Mouse (Mus musculus) gastrocnemius, adult 2 months (tissue): ENCODE results near the gene Txnrd2. TPM values are rescaled to one million over a fixed set of nuclear protein-coding genes. Genes with fewer than 3 reads are reported as not detected.

ENCODE experiments used
- DNase-seq: peaks from one replicate; pipeline ENCODE4 v3.0.0; 2022
- H3K27ac ChIP-seq: fragments of 200-600 bp; 2 replicates; pipeline ENCODE4 v1.8.1; 2022; ENCODE audit warnings: mild to moderate bottlenecking
- H3K4me3 ChIP-seq: fragments of 200-600 bp; 2 replicates; pipeline ENCODE4 v1.8.1; 2022; ENCODE audit warnings: mild to moderate bottlenecking, moderate library complexity
- CTCF ChIP-seq: fragments of 200-600 bp; IDR thresholded peaks from 2 replicates; pipeline ENCODE4 v1.8.1; 2022; ENCODE audit warnings: antibody characterized with exemption, mild to moderate bottlenecking, moderate library complexity
- intact Hi-C: fragments of 180-260 bp; cut with DNase I; formaldehyde crosslinking; loops from one replicate; pipeline ENCODE4 v1.15.1; 2025
- total RNA-seq, 2 experiments: library from RNA; stranded (reverse); gene quantifications; 2 replicates each; pipeline ENCODE4 v1.2.3; 2021

Gene Txnrd2
- total RNA-seq, 2 experiments from 2014 or later = 18.9 to 21.4 TPM

DNA sequence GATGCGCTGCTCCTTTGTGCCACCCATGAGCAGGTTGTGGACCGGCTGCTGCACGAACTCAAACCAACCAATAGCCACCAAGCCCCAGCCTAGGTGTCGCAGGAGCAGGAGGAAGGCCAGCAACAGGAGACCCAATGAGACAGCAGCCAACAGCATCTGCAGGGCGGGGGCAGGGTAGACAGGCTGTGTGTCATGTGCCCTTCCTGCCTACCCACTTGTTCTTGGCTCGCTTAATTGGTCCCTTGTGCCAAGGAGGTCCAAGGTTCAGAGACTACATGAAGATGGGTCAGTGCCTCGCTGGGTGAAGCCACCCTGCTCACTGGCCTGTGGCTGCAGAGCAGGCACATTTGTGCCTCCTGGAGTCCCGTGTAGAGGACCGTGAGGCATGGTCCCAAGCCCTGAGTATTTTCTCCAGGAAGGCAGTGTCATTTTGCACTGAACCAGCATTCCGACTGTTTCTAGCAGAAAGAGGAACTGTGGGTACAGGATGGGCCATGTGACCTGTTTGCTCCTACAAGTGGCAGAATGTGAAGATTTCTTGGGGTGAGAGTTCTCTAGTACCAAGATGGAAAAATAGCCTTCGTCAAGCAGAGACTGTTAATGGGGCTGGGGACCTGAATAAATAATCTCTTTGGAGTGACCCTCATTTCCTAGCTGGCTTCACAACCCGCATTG lies 14.2 kb upstream of the Txnrd2 start:
- peak overlapping the region; percentile 70 for H3K27ac ChIP-seq
- intact Hi-C loops = no loop called here
- peak; percentile 87 for DNase-seq
- H3K4me3 ChIP-seq = peak overlapping the region; percentile 25
- no peak for TF ChIP-seq CTCF

DNA sequence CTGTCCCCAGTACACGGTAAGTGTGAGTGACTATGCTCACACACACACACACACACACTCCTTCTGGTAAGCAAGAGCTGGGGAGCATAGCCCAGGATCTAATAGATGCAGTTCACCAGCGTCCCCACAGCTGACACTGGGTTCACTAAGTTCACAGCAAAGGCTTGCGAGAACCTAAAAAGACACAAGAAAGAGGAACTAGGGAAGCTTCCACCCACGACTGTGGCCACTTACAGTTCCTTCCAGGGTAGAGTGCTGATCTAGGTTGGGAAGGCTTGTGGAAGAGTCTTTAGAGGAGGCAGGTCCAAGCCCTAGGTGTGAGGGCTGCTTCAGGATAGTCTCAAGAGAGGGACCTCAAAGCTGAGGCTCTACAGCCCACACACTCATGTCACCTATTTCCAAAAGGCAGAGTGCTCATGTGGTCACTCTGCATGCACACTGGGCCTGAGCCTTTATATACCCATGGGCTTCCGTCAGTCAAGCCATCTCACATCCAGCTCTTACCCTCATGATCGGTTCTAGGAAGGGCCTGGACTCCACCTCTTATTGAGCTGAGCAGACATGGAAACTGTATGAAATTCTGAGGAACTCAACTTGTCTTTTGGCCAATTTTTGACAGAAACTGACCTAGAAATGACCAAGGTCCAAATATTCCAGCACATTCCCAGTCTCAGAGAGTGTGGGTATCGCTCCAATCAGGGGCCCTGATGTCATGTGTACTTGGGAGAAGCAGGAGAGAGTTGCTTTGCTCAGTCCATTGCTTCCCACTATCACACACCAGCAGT lies 13.0 kb upstream of the Txnrd2 start:
- TF ChIP-seq CTCF = no peak
- no peak overlapping the region for H3K4me3 ChIP-seq
- intact Hi-C loops = no loop called here
- no peak for DNase-seq
- peak overlapping the region; percentile 70 for H3K27ac ChIP-seq

DNA sequence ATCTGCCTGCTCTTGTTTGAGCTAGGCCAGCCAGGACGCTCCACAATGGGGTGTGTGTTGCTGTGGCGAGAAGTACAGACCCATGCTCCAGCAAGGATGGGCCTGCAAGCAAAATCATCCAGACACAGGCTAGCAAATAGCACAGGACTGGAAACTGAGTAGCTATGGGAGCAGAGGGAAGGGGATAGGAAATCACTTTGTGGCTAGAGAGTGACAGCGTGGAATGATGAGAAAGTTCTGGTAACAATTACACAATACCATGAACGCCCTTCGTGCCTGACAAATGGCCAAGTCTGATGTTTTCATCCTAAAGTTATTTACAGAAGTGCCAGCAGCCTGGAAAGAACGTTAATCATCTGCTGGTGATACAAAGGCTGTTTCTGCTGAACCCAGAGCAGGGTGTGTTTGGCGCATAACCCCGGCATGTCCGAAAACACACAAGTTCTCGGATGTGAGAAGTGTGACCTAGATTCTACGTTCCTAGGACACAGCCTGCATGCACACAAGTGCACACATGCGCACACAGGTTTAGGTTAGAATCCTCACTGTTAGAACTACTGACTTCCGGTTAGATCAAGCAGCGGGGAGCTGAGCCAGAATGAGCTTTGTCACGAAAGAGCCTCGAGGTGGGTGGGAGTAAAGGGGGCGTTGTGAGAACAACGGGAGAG lies 10.0 kb upstream of the Txnrd2 start:
- H3K27ac ChIP-seq = peak overlapping the region; percentile 73
- intact Hi-C loops = no loop called here
- peak; percentile 67 for DNase-seq
- peak overlapping the region; percentile 19; the same call in 1 of the 2 replicates for H3K4me3 ChIP-seq
- no peak for TF ChIP-seq CTCF

DNA sequence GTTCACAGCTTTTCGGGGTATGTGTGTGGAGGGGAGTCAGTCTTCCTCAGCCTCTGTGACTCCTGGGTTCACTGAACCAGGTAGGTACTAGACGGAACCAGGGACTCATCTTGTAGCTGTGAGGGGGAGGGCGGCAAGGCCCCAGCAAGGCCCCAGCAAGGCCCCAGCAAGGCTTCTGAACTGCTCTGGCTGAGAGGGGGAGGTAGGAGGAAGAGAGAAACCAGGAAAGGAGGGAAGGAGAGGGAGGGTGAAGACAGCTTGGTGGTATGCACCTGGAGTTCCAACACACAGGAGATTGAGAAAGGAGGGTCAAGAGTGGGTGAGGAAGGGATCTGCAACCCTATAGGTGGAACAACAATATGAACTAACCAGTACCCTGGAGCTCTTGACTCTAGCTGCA lies 9.3 kb upstream of the Txnrd2 start:
- no peak overlapping the region; the same call in 1 of the 2 replicates for H3K4me3 ChIP-seq
- TF ChIP-seq CTCF = no peak
- no peak for DNase-seq
- intact Hi-C loops = no loop called here
- H3K27ac ChIP-seq = peak overlapping the region; percentile 73

DNA sequence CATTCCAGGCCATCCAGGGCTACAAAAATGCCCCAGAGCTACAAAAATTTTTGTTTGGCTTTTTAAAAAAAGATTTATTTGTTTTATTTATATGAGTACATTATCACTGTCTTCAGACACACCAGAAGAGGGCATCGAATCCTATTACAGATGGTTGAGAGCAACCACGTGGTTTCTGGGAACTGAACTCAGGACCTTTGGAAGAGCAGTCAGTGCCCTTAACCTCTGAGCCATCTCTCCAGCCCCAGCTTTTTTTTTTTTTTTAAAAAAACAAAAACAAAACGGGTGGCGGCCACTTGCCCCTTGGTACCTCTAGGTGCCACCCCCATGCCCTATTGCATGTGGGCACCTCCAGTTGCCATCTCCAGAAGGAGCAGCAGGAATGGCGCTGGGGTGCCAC lies 8.7 kb upstream of the Txnrd2 start:
- TF ChIP-seq CTCF = no peak
- no peak overlapping the region for H3K4me3 ChIP-seq
- DNase-seq = no peak
- intact Hi-C loops = no loop called here
- peak overlapping the region; percentile 43 for H3K27ac ChIP-seq

DNA sequence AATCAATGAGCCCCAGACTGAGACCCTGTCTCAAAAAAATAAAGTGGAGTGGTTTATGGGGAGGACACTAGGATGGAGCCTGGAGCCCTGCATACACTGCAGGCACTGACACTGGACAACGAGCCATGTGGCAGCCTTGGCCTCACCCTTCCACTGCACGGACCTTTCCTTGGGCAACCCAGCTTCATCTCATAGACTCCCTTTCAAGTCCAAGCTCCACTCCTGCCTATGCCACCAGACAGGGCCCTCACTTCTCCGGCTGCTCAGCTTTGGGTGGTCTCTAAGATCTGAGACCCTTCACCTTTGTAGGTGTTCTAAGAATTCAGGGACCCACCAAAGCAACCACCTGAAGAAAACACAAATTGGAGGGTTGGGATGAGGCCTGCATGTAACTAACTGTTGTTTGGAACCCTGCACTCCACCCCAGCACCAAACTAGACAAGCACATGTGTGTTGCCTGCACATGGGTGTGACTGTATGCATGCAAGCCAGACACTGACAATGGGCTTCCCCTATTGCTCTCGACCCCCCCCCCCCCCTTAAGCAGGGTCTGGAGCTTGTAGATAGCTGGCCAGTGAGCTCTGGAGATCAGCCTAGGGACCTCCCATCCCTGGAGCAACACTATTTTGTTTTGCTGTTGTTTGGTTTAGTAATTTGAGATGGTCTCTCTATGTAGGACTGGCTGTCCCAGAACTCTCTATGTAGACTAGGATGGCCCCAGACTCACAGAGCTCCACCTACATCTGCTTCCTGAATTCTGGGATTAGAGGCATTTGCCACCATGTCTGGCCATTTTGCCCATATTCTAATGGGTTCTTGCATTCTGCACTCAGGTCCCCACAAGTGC lies 7.2 kb upstream of the Txnrd2 start:
- intact Hi-C loops = no loop called here
- TF ChIP-seq CTCF = no peak
- DNase-seq = no peak
- H3K27ac ChIP-seq = no peak overlapping the region
- no peak overlapping the region for H3K4me3 ChIP-seq

DNA sequence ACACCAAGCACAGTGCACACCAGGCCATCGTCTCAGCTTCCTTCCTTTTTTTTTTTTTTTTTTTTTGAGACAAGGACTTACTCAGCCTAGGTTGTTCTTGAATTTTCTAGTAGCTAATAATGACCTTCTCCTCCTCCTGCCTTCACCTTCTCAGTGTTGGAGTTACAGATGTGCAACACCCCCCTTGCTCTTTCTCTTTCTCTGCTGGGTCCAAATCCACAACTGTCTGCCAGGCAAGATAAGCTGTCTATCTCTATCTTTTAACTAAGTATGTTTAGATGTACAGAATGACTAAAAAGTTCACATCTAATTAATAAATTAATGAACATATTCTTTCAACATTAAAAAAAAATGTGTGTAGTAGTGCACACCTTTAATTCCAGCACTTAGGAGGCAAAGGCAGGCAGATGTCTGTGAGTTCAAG lies 6.6 kb upstream of the Txnrd2 start:
- no peak overlapping the region for H3K4me3 ChIP-seq
- TF ChIP-seq CTCF = no peak
- intact Hi-C loops = no loop called here
- no peak for DNase-seq
- H3K27ac ChIP-seq = no peak overlapping the region

DNA sequence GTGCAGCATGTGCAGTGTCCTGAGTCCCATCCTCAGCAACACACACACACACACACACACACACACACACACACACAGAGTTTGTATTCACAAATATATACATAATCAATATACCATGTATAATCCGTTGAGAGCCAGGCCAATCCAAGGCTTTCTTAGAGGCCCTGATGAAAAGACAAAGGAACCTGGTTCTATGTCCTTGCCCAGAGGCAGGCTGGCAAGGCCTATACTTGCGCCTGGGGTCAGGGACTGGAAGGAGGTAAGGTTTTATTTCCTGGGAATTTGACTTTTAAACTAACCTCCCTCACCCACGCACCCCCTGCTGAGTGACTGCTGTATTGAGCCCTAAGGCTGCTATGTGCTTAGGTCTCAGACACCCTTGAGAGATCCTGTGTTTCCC lies 5.6 kb upstream of the Txnrd2 start:
- intact Hi-C loops = no loop called here
- DNase-seq = no peak
- TF ChIP-seq CTCF = no peak
- no peak overlapping the region for H3K4me3 ChIP-seq
- H3K27ac ChIP-seq = no peak overlapping the region

DNA sequence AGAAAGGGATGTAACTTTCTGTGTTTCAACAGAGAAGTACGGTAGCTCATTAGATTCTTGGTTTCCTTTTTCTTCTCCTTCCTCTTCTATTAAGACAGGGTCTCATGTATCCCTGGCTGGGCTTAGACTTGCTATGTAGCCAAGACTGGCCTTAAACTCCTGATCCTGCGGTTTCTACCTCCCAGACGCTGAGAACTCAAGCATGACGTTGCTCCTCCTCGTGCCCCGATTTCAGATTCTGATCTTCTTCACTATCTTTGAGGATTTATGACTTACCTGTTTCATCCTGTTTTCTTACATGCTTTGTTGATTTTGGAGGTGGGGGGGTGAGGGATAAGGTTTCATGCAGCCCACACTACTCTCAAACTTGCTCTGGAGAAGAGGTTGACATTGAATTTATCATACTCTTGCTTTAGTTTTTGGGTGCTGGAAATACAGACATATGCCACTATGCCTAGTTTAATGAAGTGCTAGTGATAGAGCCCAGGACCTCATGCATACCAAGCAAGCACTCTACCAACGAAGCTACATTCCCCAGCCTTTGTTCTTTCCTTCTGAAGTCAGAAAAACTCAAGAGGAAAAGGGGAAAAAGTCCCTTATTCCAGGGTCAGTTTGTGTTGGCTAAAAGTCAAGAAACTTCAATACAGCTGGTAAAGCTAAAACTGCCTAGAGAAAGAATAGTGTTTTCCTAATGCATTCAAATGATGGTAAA lies 2.8 kb upstream of the Txnrd2 start:
- TF ChIP-seq CTCF = no peak
- intact Hi-C loops = no loop called here
- no peak for DNase-seq
- H3K4me3 ChIP-seq = peak overlapping the region; percentile 83; the same call in 1 of the 2 replicates
- peak overlapping the region; percentile 92 for H3K27ac ChIP-seq

DNA sequence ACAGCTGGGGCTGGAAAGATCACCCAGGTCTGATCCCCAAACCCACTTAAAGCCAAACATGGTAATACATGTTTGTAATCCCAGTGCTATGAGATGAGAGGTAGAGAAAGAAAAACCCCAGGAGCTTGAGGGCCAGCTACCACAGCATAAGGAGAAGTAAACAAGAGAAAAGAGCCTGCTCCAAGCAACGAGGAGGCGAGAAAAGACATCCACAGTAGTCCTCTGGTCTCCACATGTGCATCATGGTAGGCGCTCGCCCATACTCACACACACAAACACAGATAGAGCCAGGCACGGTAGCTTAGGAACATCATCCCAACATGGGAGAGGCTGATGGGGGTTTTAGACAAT lies 2.3 kb upstream of the Txnrd2 start:
- no peak for TF ChIP-seq CTCF
- Histone ChIP-seq H3K27ac (peak overlapping the region; percentile 92), H3K4me3 (peak overlapping the region; percentile 83)
- intact Hi-C loops = no loop called here
- DNase-seq = no peak

DNA sequence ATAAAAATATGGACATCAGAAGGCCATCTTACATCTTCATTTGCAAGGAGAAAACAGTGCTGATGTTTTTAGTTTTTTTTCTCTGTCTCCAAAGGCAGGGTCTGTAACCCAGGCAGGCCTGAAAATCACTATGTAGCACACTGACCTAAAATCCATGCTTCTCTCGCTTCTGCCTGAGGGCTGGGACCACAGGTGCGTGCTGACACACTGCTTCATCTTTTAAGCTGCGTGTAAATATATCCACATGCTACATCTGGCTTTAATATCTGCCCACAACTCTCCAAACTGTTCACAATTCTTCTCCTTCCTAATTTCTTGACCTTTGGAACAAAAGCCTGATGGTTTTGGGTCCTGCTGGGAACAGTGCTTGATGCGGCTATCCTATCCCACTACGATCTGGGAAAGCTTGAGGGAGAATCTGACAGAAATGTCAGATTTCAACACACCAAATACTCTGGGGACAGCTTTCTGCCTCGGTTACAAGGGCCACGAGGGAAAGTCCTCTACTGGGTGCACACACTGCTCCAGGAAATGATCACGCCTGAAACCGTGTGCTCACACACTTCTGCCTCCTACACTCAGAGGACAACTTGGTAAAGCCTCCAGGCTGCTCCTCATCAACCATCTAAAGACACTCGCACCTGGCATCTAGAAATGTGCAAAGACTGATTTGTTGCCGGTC lies 1.7 kb upstream of the Txnrd2 start:
- TF ChIP-seq CTCF = no peak
- DNase-seq = no peak
- peak overlapping the region; percentile 92 for H3K27ac ChIP-seq
- H3K4me3 ChIP-seq = peak overlapping the region; percentile 83
- intact Hi-C loops = no loop called here
